Mouse (Mus musculus) lung, adult 2 months (tissue): Measurements from ENCODE around the gene Ptprcap. TPM values are rescaled to one million over a fixed set of nuclear protein-coding genes. Genes with fewer than 3 reads are reported as not detected.

Experiments used
- DNase-seq: peaks from one replicate; pipeline ENCODE4 v3.0.0; 2022
- H3K4me1 ChIP-seq: fragments of 200-500 bp; 2 replicates; pipeline ENCODE4 v1.6.1; 2011; ENCODE audit warnings: low read length; ENCODE audit not compliant: control insufficient read depth, insufficient read depth
- H3K4me3 ChIP-seq: fragments of 200-500 bp; replicated peaks from 2 replicates; pipeline ENCODE3; 2011; ENCODE audit warnings: low read depth, mild to moderate bottlenecking, control low read depth, low read length; ENCODE audit errors: extremely low read depth
- CTCF ChIP-seq: fragments of 200-500 bp; IDR thresholded peaks from 2 replicates; pipeline ENCODE4 v1.5.1; 2011; ENCODE audit warnings: mild to moderate bottlenecking, low read length, control low read depth; ENCODE audit not compliant: insufficient read depth
- POLR2A ChIP-seq: fragments of 200-500 bp; IDR thresholded peaks from 2 replicates; pipeline ENCODE4 v1.6.1; 2011; ENCODE audit warnings: low read depth, mild to moderate bottlenecking, control low read depth, low read length, borderline replicate concordance; ENCODE audit errors: extremely low read depth
- WGBS: fragments of 180-500 bp; shearing (Covaris S2); methylation state at CpG from one replicate; pipeline ENCODE4 v1.1.7; 2018; 5-methylcytosine and 5-hydroxymethylcytosine counted together
- polyA plus RNA-seq: library from polyadenylated mRNA; depleted of rRNA; stranded (reverse); fragments of >200 nt; gene quantifications from 2 replicates; pipeline ENCODE4 v1.2.3, GENCODE M21; 2012

The Ptprcap gene
- polyA plus RNA-seq, 1 experiment, result 55.0 TPM

- H3K4me1 ChIP-seq, result peaks cover 10% of the 10 kb centered on the region
- no peak for DNase-seq
- 37% methylated on average over 6 of the region's 6 CpGs for WGBS
- TF ChIP-seq CTCF (no peak), POLR2A (no peak)
- H3K4me3 ChIP-seq, result peak overlapping the region; percentile 93
Measured at GRCm38 (mm10) chr19:4193129-4193528, 39.7 kb downstream of the Ptprcap start.

DNA sequence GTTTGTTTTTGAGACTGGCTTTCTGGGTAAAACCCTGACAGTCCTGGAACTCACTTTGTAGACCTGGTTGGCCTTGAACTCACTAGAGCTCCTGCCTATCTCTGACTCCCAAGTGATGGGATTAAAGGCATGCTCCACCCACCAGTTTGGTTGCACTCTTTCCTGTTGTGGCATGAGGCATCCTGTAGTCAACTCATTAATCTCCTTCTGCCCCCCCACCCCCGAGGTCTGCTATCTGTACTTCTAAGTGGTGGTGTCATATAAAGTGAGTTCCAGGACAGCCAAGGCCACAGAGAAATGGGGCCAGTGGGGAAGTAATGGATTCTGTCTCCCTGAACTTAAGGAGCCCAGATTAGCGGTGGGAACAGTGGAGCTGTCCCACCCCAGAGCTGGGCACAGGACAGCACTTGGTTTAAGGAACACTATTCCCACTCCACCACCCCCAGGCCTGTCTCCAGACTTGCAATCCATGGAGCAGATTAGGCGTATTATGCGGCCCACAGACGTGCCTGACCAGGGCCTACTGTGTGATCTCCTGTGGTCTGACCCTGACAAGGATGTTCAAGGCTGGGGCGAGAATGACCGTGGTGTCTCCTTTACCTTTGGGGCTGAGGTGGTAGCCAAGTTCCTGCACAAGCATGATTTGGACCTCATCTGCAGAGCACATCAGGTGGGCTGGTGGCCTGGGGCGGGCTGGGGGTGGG is 40.8 kb downstream of the Ptprcap start:
- Histone ChIP-seq H3K4me1 (peaks cover 10% of the 10 kb centered on the region), H3K4me3 (no peak overlapping the region)
- DNase-seq, result no peak
- WGBS, result 79% methylated on average over 8 of the region's 8 CpGs
- TF ChIP-seq CTCF, result no peak
- no peak for TF ChIP-seq POLR2A

DNA sequence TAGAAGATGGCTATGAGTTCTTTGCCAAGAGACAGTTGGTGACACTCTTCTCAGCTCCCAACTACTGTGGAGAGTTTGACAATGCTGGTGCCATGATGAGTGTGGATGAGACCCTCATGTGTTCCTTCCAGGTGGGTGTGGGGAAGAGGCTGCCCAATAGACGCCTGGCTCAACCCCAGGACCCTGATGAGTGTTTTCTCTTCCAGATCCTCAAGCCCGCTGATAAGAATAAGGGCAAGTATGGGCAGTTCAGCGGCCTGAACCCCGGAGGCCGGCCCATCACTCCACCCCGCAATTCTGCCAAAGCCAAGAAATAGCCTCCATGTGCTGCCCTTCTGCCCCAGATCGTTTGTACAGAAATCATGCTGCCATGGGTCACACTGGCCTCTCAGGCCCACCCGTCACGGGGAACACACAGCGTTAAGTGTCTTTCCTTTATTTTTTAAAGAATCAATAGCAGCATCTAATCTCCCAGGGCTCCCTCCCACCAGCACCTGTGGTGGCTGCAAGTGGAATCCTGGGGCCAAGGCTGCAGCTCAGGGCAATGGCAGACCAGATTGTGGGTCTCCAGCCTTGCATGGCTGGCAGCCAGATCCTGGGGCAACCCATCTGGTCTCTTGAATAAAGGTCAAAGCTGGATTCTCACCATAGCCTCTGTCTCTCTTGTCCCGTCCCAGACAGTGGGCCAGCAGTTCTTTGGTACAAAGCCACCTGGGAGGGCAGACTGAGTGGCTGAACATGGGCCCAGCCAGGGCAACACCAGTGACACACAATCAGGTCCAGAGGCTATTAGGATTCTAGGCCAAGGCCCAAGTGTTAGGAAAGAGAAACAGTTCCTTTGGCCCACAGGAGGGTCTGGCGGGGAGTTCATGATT is 41.6 kb downstream of the Ptprcap start:
- 71% methylated on average over 12 of the region's 12 CpGs for WGBS
- peaks cover 10% of the 10 kb centered on the region for H3K4me1 ChIP-seq
- no peak for DNase-seq

DNA sequence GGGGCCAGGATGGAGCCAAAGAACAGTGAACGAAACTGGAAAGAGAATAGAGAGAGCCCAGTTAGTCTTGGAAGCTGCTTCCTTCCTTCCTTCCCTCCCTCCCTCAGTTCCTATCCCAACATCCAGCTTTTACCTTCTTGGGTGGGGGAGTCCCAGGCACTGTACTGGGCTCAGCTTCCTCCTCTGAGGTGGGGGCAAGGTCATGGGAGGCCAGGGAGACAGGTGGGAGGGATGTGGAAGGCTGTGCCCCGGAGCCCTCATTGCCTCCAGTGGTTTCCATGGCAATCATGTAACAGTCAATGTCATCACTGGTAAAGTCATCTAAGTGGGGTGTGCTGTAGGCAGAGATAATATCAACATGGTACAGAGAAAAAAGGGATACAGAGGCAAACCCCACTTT is 42.6 kb downstream of the Ptprcap start:
- WGBS, result 29% methylated on average over 2 of the region's 2 CpGs
- TF ChIP-seq POLR2A (no peak), CTCF (no peak)
- no peak for DNase-seq

More for the DNA sequence above, 41.6 kb downstream of the Ptprcap start:
- no peak for TF ChIP-seq CTCF
- no peak for TF ChIP-seq POLR2A
- no peak overlapping the region for H3K4me3 ChIP-seq

GRCm38 (mm10) chr19:4196548-4196947 is 43.1 kb downstream of the Ptprcap start:
- no peak for DNase-seq
- TF ChIP-seq POLR2A (no peak), CTCF (no peak)
- 16% methylated on average over 5 of the region's 5 CpGs for WGBS
- H3K4me3 ChIP-seq, result no peak overlapping the region
- peaks cover 19% of the 10 kb centered on the region for H3K4me1 ChIP-seq

More for the DNA sequence above, 42.6 kb downstream of the Ptprcap start:
- no peak overlapping the region for H3K4me3 ChIP-seq
- H3K4me1 ChIP-seq, result peaks cover 19% of the 10 kb centered on the region

DNA sequence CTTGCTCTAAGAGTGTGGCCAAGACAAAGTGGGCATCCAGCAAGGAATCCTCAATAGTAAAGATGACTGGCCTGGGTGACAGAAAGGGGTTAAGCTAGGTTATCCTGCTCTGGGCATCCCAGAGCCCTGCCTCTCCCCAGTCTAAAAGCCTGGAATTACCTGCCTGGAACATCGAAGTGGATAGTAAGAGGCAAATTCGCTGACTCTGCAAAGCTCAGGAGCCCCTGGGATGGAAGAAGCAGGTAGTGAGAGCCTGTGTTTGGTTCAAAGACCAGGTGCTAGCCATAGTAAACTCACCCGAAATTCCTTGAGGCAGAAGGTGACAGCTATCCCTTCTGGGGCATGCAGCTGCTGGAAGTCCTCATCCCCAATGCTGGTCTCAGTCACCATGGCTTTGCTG is 43.8 kb downstream of the Ptprcap start:
- peaks cover 21% of the 10 kb centered on the region for H3K4me1 ChIP-seq
- DNase-seq, result no peak
- WGBS, result 64% methylated on average over 3 of the region's 3 CpGs
- H3K4me3 ChIP-seq, result no peak overlapping the region
- TF ChIP-seq CTCF (no peak), POLR2A (no peak)

DNA sequence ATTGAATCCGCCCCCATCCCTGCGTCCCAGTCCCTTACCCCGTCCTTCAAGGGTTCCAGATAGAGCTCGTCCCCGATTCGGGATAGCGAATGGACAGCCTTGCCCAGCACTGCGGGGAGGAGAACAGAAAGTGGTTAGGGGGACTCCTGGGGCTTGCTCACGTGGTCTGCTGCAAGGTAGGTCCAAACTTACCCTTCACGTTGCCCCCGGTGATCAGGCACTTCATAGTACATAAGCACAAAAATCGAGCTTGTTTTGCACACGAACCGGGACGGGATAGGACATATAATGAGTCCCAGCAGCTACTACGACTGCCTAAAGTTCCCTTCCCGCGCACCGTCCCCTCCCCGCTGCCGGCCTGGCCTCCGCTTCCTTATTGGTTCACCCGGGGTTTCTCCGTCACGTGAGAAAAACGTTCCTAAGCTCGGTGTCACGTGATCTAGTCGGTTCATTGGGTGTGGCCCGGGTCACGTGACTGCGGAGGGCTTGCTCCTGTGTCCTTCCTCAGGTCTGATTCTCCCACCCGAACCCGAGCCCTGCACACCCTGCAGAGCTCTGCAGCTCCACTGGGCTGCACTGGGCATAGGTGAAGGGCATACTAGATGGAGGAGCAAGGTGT is 48.0 kb downstream of the Ptprcap start, which contains the start of gene Rad9a:
Rad9a (minus strand) TSS at position 372 of the 619 bp plus-strand sequence.
- WGBS, result 1% methylated on average over 34 of the region's 34 CpGs
- peak; percentile 94 for DNase-seq
- Histone ChIP-seq H3K4me1 (peaks cover 15% of the 10 kb centered on the region), H3K4me3 (peak within 1 kb of the TSS; percentile 87)
- peak; percentile 97; the same call in 1 of the 2 replicates for TF ChIP-seq POLR2A
- no peak for TF ChIP-seq CTCF

DNA sequence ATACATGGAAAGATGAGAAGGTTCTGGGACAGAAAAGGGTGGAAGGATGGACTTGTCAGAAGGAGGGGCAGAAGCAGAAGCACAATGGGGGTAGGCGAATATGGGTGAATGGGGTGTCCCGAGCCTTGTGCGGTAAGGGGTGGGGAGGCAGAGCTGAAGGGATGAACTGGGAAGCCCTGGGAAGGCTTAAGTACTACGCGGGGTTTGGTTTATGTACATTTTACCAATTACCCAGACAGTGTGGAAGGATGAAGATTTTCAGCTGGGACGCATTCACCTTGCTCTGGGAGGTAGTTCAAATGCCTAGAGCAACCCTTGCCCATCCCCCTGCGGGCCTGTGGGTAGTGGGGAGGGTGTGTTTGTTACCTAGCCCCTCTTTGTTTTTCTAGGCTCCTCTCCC is 48.7 kb downstream of the Ptprcap start:
- TF ChIP-seq POLR2A (no peak), CTCF (no peak)
- WGBS, result 29% methylated on average over 7 of the region's 7 CpGs
- Histone ChIP-seq H3K4me1 (peaks cover 15% of the 10 kb centered on the region), H3K4me3 (peak overlapping the region; percentile 87)
- no peak for DNase-seq

GRCm38 (mm10) chr19:4203148-4203547 is 49.7 kb downstream of the Ptprcap start:
- DNase-seq, result no peak
- Histone ChIP-seq H3K4me3 (no peak overlapping the region), H3K4me1 (peaks cover 15% of the 10 kb centered on the region)
- no peak for TF ChIP-seq POLR2A
- no peak for TF ChIP-seq CTCF
- WGBS, result 33% methylated on average over 3 of the region's 3 CpGs
